Mouse (Mus musculus): ENCODE results near the gene Robo4. TPM values are rescaled to one million over a fixed set of nuclear protein-coding genes. Genes with fewer than 3 reads are reported as not detected.

Robo4 gene
- polyA plus RNA-seq, 1 experiment: 11.4 TPM

- Histone ChIP-seq H3K27me3 (ENCODE audit: control insufficient read depth, insufficient read depth, low read length) (peaks cover 20% of the 10 kb centered on the region), H3K4me3 (ENCODE audit: extremely low read depth, insufficient read depth, insufficient read length) (no peak within 1 kb of the TSS)
- 3% methylated on average over 40 of the region's 40 CpGs for WGBS
These were observed 31.2 kb downstream of the Robo4 start, which contains the start of gene Robo3 for GRCm38 (mm10) chr9:37432720-37433421. Gene Robo3 (minus strand): TSS chr9:37433246.

GRCm38 (mm10) chr9:37433823-37434560 lies 32.3 kb downstream of the Robo4 start:
- WGBS: 4% methylated on average over 18 of the region's 18 CpGs
- TF ChIP-seq CTCF (IDR thresholded peaks at IDR 0.05; ENCODE audit: extremely low read depth, insufficient read depth, insufficient read length, insufficient replicate concordance) (no peak), POLR2A (IDR thresholded peaks at IDR 0.05; ENCODE audit: low read depth, low read length) (no peak)
- H3K4me1 ChIP-seq (ENCODE audit: control insufficient read depth, insufficient read depth, insufficient read length): no peaks in the 10 kb centered on the region; the same call in 1 of the 2 replicates
- no peak for DNase-seq (ENCODE audit: low read depth in 1 of 2, low spot score in 2 of 2)
- peaks cover 20% of the 10 kb centered on the region for H3K27me3 ChIP-seq (ENCODE audit: control insufficient read depth, insufficient read depth, low read length)
- no peak overlapping the region for H3K4me3 ChIP-seq (ENCODE audit: extremely low read depth, insufficient read depth, insufficient read length)
- no peaks in the 10 kb centered on the region for H3K36me3 ChIP-seq (ENCODE audit: control insufficient read depth, insufficient read depth, low read length)
- H3K27ac ChIP-seq (ENCODE audit: insufficient read depth, low read length): no peak overlapping the region

More at GRCm38 (mm10) chr9:37432720-37433421, 31.2 kb downstream of the Robo4 start, which contains the start of gene Robo3:
- TF ChIP-seq POLR2A (IDR thresholded peaks at IDR 0.05; ENCODE audit: low read depth, low read length): no peak
- Histone ChIP-seq H3K36me3 (ENCODE audit: control insufficient read depth, insufficient read depth, low read length) (no peaks in the 10 kb centered on the region), H3K27ac (ENCODE audit: insufficient read depth, low read length) (no peak within 1 kb of the TSS), H3K4me1 (ENCODE audit: control insufficient read depth, insufficient read depth, insufficient read length) (no peaks in the 10 kb centered on the region; the same call in 1 of the 2 replicates)
- DNase-seq (ENCODE audit: low read depth in 1 of 2, low spot score in 2 of 2): no peak

DNA sequence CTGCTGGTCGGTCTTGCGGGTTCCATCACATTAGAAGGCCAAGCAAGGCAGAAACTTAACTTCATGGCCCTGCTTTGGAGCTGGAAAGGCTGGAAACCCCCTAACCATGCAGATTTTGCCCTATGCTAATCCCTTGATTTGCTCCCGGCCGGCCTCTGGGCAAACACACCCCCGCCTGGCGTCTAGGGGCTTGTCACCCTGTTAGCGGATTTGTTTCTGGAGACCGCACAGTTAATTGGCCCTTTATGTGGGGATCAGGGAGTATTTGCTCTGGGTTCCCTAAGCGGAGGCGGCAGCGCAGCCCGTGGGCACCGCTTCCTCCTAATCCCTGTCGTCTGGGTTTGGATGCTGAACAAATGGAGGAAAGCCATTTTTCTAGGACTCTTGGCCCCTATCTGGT lies 33.2 kb downstream of the Robo4 start:
- 18% methylated on average over 14 of the region's 14 CpGs for WGBS
- Histone ChIP-seq H3K4me1 (ENCODE audit: control insufficient read depth, insufficient read depth, insufficient read length) (no peaks in the 10 kb centered on the region; the same call in 1 of the 2 replicates), H3K27me3 (ENCODE audit: control insufficient read depth, insufficient read depth, low read length) (peaks cover 18% of the 10 kb centered on the region), H3K36me3 (ENCODE audit: control insufficient read depth, insufficient read depth, low read length) (no peaks in the 10 kb centered on the region), H3K27ac (ENCODE audit: insufficient read depth, low read length) (no peak overlapping the region), H3K4me3 (ENCODE audit: extremely low read depth, insufficient read depth, insufficient read length) (no peak overlapping the region)
- no peak for DNase-seq (ENCODE audit: low read depth in 1 of 2, low spot score in 2 of 2)
- TF ChIP-seq CTCF (IDR thresholded peaks at IDR 0.05; ENCODE audit: extremely low read depth, insufficient read depth, insufficient read length, insufficient replicate concordance): no peak
- TF ChIP-seq POLR2A (IDR thresholded peaks at IDR 0.05; ENCODE audit: low read depth, low read length): no peak

- H3K27me3 ChIP-seq (ENCODE audit: control insufficient read depth, insufficient read depth, low read length): peaks cover 16% of the 10 kb centered on the region
- WGBS: 26% methylated on average over 4 of the region's 4 CpGs
- no peak for TF ChIP-seq CTCF (IDR thresholded peaks at IDR 0.05; ENCODE audit: extremely low read depth, insufficient read depth, insufficient read length, insufficient replicate concordance)
- TF ChIP-seq POLR2A (IDR thresholded peaks at IDR 0.05; ENCODE audit: low read depth, low read length): no peak
These were observed 33.9 kb downstream of the Robo4 start for GRCm38 (mm10) chr9:37435616-37436015.

GRCm38 (mm10) chr9:37437772-37438735 lies 36.4 kb downstream of the Robo4 start:
- DNase-seq (ENCODE audit: low read depth in 1 of 2, low spot score in 2 of 2): no peak
- TF ChIP-seq CTCF (IDR thresholded peaks at IDR 0.05; ENCODE audit: extremely low read depth, insufficient read depth, insufficient read length, insufficient replicate concordance) (no peak), POLR2A (IDR thresholded peaks at IDR 0.05; ENCODE audit: low read depth, low read length) (no peak)
- no peak overlapping the region for H3K27ac ChIP-seq (ENCODE audit: insufficient read depth, low read length)
- WGBS: 68% methylated on average over 3 of the region's 3 CpGs
- no peak overlapping the region for H3K4me3 ChIP-seq (ENCODE audit: extremely low read depth, insufficient read depth, insufficient read length)
- no peaks in the 10 kb centered on the region for H3K36me3 ChIP-seq (ENCODE audit: control insufficient read depth, insufficient read depth, low read length)
- H3K27me3 ChIP-seq (ENCODE audit: control insufficient read depth, insufficient read depth, low read length): peaks cover 12% of the 10 kb centered on the region; the same call in 1 of the 2 replicates
- no peaks in the 10 kb centered on the region for H3K4me1 ChIP-seq (ENCODE audit: control insufficient read depth, insufficient read depth, insufficient read length)

More at GRCm38 (mm10) chr9:37435616-37436015, 33.9 kb downstream of the Robo4 start:
- Histone ChIP-seq H3K4me3 (ENCODE audit: extremely low read depth, insufficient read depth, insufficient read length) (no peak overlapping the region), H3K4me1 (ENCODE audit: control insufficient read depth, insufficient read depth, insufficient read length) (no peaks in the 10 kb centered on the region), H3K27ac (ENCODE audit: insufficient read depth, low read length) (no peak overlapping the region), H3K36me3 (ENCODE audit: control insufficient read depth, insufficient read depth, low read length) (no peaks in the 10 kb centered on the region)
- no peak for DNase-seq (ENCODE audit: low read depth in 1 of 2, low spot score in 2 of 2)

- no peak for TF ChIP-seq CTCF (IDR thresholded peaks at IDR 0.05; ENCODE audit: extremely low read depth, insufficient read depth, insufficient read length, insufficient replicate concordance)
- TF ChIP-seq POLR2A (IDR thresholded peaks at IDR 0.05; ENCODE audit: low read depth, low read length): no peak
- no peak for DNase-seq (ENCODE audit: low read depth in 1 of 2, low spot score in 2 of 2)
- WGBS: 8% methylated on average over 5 of the region's 5 CpGs
These were observed 50.7 kb downstream of the Robo4 start for GRCm38 (mm10) chr9:37452401-37452800.

More at GRCm38 (mm10) chr9:37452401-37452800, 50.7 kb downstream of the Robo4 start:
- H3K27me3 ChIP-seq (ENCODE audit: control insufficient read depth, insufficient read depth, low read length): peaks cover 14% of the 10 kb centered on the region
- no peaks in the 10 kb centered on the region for H3K4me1 ChIP-seq (ENCODE audit: control insufficient read depth, insufficient read depth, insufficient read length)
- no peak overlapping the region for H3K4me3 ChIP-seq (ENCODE audit: extremely low read depth, insufficient read depth, insufficient read length)
- no peaks in the 10 kb centered on the region for H3K36me3 ChIP-seq (ENCODE audit: control insufficient read depth, insufficient read depth, low read length)
- no peak overlapping the region for H3K27ac ChIP-seq (ENCODE audit: insufficient read depth, low read length)
